Mouse (Mus musculus) heart, embryonic 11.5 days (tissue): ENCODE results near the gene Prr15. TPM values are rescaled to one million over a fixed set of nuclear protein-coding genes. Genes with fewer than 3 reads are reported as not detected.

ENCODE experiments used
- ATAC-seq: fragments of 200-750 bp; cut with Nextera tagmentation; replicated peaks from 2 replicates; pipeline ENCODE4 v1.8.0; 2017; ENCODE audit warnings: moderate library complexity; ENCODE audit not compliant: insufficient number of reproducible peaks, low FRiP score, low TSS enrichment
- H3K27ac ChIP-seq: fragments of 300-500 bp; sonication (generic); 2 replicates; pipeline ENCODE4 v1.5.1; 2014; ENCODE audit warnings: mild to moderate bottlenecking, low read depth, low read length
- H3K27me3 ChIP-seq: fragments of 300-500 bp; sonication (generic); 2 replicates; pipeline ENCODE4 v1.6.1; 2014; ENCODE audit warnings: mild to moderate bottlenecking, low read length, mixed read lengths; ENCODE audit not compliant: control insufficient read depth, insufficient read depth
- H3K36me3 ChIP-seq: fragments of 300-500 bp; sonication (generic); 2 replicates; pipeline ENCODE4 v1.6.1; 2014; ENCODE audit warnings: mild to moderate bottlenecking, low read length, moderate library complexity, mixed read lengths; ENCODE audit not compliant: control insufficient read depth, insufficient read depth
- H3K4me1 ChIP-seq: fragments of 300-500 bp; sonication (generic); 2 replicates; pipeline ENCODE4 v1.6.1; 2014; ENCODE audit warnings: low read length; ENCODE audit not compliant: control insufficient read depth, insufficient read depth
- H3K4me2 ChIP-seq: fragments of 300-500 bp; sonication (generic); 2 replicates; pipeline ENCODE4 v1.6.1; 2014; ENCODE audit warnings: mild to moderate bottlenecking, moderate library complexity
- H3K4me3 ChIP-seq: fragments of 300-500 bp; sonication (generic); 2 replicates; pipeline ENCODE4 v1.5.1; 2014; ENCODE audit warnings: low read depth, low read length
- H3K9ac ChIP-seq: fragments of 300-500 bp; sonication (generic); 2 replicates; pipeline ENCODE4 v1.6.1; 2014; ENCODE audit warnings: mild to moderate bottlenecking, low read depth, low read length, moderate library complexity
- H3K9me3 ChIP-seq: fragments of 300-500 bp; sonication (generic); replicated peaks from 2 replicates; pipeline ENCODE4 v1.6.1; 2016; ENCODE audit warnings: low read length; ENCODE audit not compliant: control insufficient read depth
- WGBS: fragments of 180-500 bp; shearing (Covaris S2); extraction: QIAGEN DNeasy Blood & Tissue Kit; methylation state at CpG from one replicate; pipeline ENCODE4 v1.1.7; 2014; ENCODE audit not compliant: insufficient replicate concordance; 5-methylcytosine and 5-hydroxymethylcytosine counted together
- polyA plus RNA-seq: library from polyadenylated mRNA; unstranded; fragments of >200 nt; fragmentation: Nextera tagmentation; extraction: Ambion mirVana; gene quantifications from 2 replicates; pipeline ENCODE4 v1.2.1, GENCODE M21; 2014

Gene Prr15
- polyA plus RNA-seq, 1 experiment from 2014 or later: 9.8 TPM

DNA sequence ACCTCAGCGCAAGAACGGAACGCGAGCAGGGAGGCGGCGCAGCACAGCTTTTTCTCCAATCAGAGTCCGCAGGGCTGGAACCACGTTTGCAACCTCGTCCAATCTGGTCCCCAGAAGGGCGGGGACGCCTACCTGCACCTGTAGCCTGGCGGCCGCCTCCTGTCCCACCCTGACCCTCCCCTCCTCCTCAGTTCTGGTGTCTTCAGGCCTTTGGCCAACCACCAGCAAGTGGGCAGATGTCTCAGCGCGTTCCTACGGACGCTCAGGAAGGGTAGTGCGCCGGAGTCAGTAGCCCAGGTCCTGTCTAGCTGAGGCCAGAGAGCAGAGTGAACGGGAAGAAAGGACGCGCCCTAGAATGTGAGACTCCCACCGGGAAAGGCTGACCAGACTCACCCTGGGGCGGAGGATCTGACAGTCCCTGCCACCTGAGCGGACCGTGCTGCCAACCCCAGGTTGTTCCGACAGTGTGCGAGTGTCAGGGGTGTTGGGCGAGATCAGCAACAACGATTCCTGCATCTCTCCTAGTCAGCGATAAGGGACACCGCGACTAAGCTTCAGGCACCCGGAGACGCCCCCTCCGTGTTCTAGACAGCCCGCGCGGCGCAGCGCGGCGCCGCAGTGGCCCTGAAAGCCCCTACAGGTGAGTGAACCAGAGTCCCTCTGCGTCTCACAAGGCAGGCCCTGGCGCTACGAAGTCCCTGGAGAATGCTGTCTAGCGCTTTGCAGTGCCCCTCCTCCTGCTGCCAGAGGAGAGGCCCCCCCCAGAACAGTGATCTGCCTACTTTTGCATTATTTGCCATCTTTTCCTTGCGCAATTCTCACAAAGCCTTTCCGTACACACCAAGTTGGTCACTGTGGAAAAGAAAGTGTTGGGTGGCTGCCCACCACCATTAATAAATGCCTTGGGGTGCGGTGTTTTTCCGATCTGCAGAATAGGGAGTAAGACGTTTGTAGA is 1.3 kb downstream of the Prr15 start:
- H3K4me3 ChIP-seq: peak overlapping the region; percentile 64
- H3K27ac ChIP-seq: peak overlapping the region; percentile 74
- peak overlapping the region; percentile 75 for H3K9ac ChIP-seq
- H3K36me3 ChIP-seq: no peaks in the 10 kb centered on the region
- no peaks in the 10 kb centered on the region for H3K9me3 ChIP-seq
- 2% methylated on average over 53 of the region's 53 CpGs for WGBS
- 0 out of 2 replicates have a peak, but pooled peaks cover 5% of the 10 kb centered on the region for H3K4me1 ChIP-seq
- peaks cover 12% of the 10 kb centered on the region; the same call in 1 of the 2 replicates for H3K27me3 ChIP-seq
- H3K4me2 ChIP-seq: peak overlapping the region; percentile 98
- peak; percentile 71; the same call in 1 of the 2 replicates for ATAC-seq

DNA sequence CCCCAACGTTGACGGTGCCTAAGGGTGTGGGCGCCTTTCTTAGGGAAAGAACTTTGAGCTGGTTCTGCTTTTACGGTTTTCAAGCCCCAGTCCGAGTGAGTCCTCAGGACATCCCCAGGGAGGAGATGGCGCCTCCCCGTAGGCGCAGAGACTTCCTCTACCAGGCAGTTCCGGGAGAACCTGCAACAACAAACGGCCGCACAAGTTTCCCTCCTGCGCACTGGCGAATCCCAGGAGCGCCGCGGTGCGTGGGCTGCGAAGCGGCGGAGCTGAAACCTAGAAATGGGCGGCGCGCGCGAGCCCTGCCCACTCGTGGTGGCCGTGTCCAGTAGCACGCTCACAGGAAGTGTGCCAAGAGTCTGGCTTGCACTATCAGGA is 2.0 kb downstream of the Prr15 start:
- no peaks in the 10 kb centered on the region for H3K36me3 ChIP-seq
- peak overlapping the region; percentile 64 for H3K4me3 ChIP-seq
- H3K9me3 ChIP-seq: no peaks in the 10 kb centered on the region
- H3K4me1 ChIP-seq: 0 out of 2 replicates have a peak, but pooled peaks cover 5% of the 10 kb centered on the region
- WGBS: 1% methylated on average over 28 of the region's 28 CpGs
- peak overlapping the region; percentile 75 for H3K9ac ChIP-seq
- peak overlapping the region; percentile 98 for H3K4me2 ChIP-seq
- H3K27ac ChIP-seq: peak overlapping the region; percentile 74
- peaks cover 12% of the 10 kb centered on the region; the same call in 1 of the 2 replicates for H3K27me3 ChIP-seq
- ATAC-seq: 0 out of 2 replicates have a peak, but pooled peaks have one; percentile 44

DNA sequence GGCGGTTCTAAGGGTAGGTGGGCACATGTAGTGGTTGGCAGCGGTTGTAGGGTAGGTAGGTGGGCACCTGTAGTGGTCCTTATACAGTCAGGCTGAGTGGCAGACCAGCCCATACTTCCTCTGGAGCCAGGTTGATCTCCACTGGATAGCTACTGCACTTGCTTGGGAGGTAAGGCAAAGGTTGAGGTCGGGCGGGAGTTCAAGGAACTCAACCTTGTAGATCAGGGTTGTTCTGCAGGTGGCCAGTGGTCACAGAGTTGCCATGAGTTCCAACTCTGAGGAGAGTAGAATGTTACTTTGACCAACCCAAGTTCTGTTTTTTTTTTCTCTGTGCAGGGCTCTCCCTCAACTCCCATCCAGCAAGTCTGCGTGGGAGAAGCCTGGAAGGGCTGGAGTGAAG is 3.1 kb downstream of the Prr15 start:
- Histone ChIP-seq H3K36me3 (no peaks in the 10 kb centered on the region), H3K9me3 (no peaks in the 10 kb centered on the region), H3K4me2 (peak overlapping the region; percentile 98), H3K4me1 (0 out of 2 replicates have a peak, but pooled peaks cover 5% of the 10 kb centered on the region), H3K9ac (no peak overlapping the region), H3K27me3 (peaks cover 12% of the 10 kb centered on the region; the same call in 1 of the 2 replicates), H3K27ac (no peak overlapping the region), H3K4me3 (no peak overlapping the region)
- WGBS: 92% methylated on average over 5 of the region's 5 CpGs
- ATAC-seq: no peak

DNA sequence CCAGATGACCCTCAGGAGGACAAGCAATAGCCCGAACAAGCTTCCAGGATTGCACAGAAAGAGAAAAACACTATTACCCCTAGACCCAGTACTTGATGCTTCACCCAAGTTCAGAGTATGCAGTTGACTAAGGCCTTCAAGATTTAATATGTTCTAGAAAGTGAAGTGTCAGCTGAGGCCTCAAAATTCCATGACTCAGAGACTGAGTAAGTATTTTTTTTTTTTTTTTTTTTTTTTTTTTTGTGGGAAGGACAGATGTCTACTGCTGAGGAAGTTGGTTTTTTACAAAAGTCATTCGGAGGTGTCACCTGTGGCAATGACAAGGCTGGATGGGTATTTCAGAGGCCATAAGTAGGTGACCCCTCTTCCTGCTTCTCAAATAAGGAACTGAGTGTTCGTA is 4.0 kb downstream of the Prr15 start:
- Histone ChIP-seq H3K4me3 (no peak overlapping the region), H3K4me1 (0 out of 2 replicates have a peak, but pooled peaks cover 5% of the 10 kb centered on the region), H3K27me3 (peaks cover 12% of the 10 kb centered on the region; the same call in 1 of the 2 replicates), H3K9me3 (no peaks in the 10 kb centered on the region), H3K4me2 (no peak overlapping the region), H3K36me3 (no peaks in the 10 kb centered on the region), H3K27ac (no peak overlapping the region), H3K9ac (no peak overlapping the region)
- no peak for ATAC-seq
- WGBS: 80% methylated on average over 3 of the region's 3 CpGs

DNA sequence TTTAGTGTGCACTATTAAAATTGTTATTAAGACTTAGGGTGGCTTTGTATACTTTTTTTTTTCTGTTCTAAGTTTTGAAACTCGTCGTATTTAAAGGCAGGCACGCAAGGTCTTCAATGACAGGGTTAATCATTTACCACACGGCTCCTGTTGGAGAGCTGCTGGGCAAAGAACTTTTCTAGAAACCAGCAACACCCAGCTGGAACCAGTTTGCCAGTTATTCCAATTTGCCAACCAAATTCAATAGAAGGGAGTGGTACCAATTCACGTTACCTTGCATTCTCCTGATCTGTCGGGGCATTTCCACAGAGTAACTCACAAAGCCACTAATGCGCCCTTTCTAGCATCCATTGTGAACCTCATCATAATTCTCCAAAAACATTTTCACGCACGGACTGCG is 4.5 kb downstream of the Prr15 start:
- no peak for ATAC-seq
- no peaks in the 10 kb centered on the region for H3K36me3 ChIP-seq
- H3K27ac ChIP-seq: no peak overlapping the region
- peaks cover 12% of the 10 kb centered on the region; the same call in 1 of the 2 replicates for H3K27me3 ChIP-seq
- WGBS: 86% methylated on average over 10 of the region's 10 CpGs
- H3K4me1 ChIP-seq: 0 out of 2 replicates have a peak, but pooled peaks cover 5% of the 10 kb centered on the region
- H3K4me3 ChIP-seq: no peak overlapping the region
- H3K4me2 ChIP-seq: no peak overlapping the region
- H3K9me3 ChIP-seq: no peaks in the 10 kb centered on the region
- no peak overlapping the region for H3K9ac ChIP-seq

DNA sequence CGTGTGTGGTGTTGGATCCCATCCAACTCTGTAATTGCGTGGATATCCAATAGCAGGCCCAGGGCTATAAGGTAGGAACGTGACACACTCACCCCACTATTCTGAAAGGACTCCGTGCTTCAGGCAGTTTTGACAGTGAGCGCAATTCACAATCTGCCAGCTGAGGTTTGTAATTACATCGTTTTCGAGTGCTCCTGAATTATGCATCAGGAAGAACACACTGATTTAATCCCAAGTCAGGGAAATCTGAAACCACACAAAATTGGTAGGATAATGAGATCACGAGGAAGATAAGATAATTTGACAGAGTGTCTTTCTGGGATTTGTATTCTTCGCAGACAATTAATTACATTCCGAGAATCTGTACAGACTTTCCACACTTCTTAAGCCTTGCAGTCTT is 6.1 kb downstream of the Prr15 start:
- 64% methylated on average over 10 of the region's 10 CpGs for WGBS
- H3K9me3 ChIP-seq: no peaks in the 10 kb centered on the region
- no peak overlapping the region for H3K9ac ChIP-seq
- H3K36me3 ChIP-seq: no peaks in the 10 kb centered on the region
- H3K27ac ChIP-seq: no peak overlapping the region
- H3K27me3 ChIP-seq: 0 out of 2 replicates have a peak, but pooled peaks cover 5% of the 10 kb centered on the region
- no peak overlapping the region for H3K4me2 ChIP-seq
- no peak for ATAC-seq
- H3K4me3 ChIP-seq: no peak overlapping the region
- H3K4me1 ChIP-seq: 0 out of 2 replicates have a peak, but pooled peaks cover 5% of the 10 kb centered on the region

DNA sequence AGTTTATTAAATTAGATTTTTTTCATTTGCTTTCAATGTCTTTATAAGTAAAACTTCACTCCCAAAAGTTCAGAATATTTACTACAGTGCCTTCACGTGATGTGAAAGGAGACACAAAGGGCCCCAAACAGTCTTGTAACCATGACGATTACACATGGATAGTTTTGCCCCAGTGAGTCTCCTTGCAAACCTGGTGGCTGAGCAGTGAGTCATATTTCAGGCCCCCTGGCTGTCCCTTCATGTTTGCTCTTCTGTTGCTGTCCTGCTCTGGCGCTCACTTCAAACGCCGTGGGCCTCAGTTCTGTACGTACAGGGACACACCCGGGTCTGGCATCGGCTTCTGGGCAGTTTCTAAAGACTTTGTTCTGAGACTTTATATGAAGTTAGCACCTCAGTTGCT is 6.6 kb downstream of the Prr15 start:
- Histone ChIP-seq H3K27ac (no peak overlapping the region), H3K4me1 (0 out of 2 replicates have a peak, but pooled peaks cover 2% of the 10 kb centered on the region), H3K4me3 (no peak overlapping the region), H3K27me3 (0 out of 2 replicates have a peak, but pooled peaks cover 3% of the 10 kb centered on the region), H3K9me3 (no peaks in the 10 kb centered on the region), H3K9ac (no peak overlapping the region), H3K36me3 (no peaks in the 10 kb centered on the region), H3K4me2 (no peak overlapping the region)
- 72% methylated on average over 8 of the region's 8 CpGs for WGBS
- ATAC-seq: no peak

DNA sequence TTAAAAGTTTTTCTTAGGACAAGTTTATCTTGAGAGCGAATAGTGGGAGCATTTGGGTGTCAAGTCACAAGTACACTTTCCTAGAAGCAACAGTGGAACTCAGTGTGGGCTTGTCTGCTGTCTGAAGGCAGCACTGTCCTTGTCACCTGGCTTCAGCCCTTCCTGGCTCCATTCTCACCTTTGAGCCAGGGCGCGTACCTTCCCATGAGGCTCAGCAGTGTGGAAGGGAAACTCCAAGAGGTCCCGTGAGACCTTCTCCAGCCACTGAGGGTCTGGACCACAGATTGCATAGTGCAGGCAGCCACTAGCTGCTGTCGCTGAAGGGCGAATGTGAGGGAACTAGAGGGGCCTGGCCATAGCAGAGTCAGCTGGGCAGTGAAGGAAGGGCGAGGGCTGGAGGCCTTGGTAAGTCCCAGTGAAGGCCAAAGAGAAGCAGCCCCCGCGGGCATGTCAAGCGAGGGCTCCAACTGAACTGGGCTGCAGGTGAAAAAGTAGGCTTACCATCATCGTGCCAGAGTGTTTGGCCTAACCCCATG is 7.5 kb downstream of the Prr15 start:
- no peaks in the 10 kb centered on the region for H3K4me1 ChIP-seq
- H3K27ac ChIP-seq: no peak overlapping the region
- H3K36me3 ChIP-seq: no peaks in the 10 kb centered on the region
- H3K9ac ChIP-seq: no peak overlapping the region
- no peak overlapping the region for H3K4me2 ChIP-seq
- H3K27me3 ChIP-seq: 0 out of 2 replicates have a peak, but pooled peaks cover 3% of the 10 kb centered on the region
- no peak for ATAC-seq
- no peak overlapping the region for H3K4me3 ChIP-seq
- WGBS: 46% methylated on average over 11 of the region's 11 CpGs
- H3K9me3 ChIP-seq: no peaks in the 10 kb centered on the region
